25 mouse cellular contexts compared by ENCODE assay signal in genomic region chr8:12243746-12244145, GRCm38 (mm10). TPM values are rescaled to one million over a fixed set of nuclear protein-coding genes. Genes with fewer than 3 reads are reported as not detected.
DNase-seq lines count a peak whose midpoint lies in the region; ATAC-seq and TF ChIP-seq lines count a peak whose summit lies in the region.
"Had no signal": no experiment of that assay in that cellular context is flagged by ENCODE, and none has a peak within 500 bp of the region (broad histone marks: within the 10 kb centered on the region; RNA-seq: fewer than 3 reads in every experiment).

No protein-coding gene starts in this region.

- WGBS in hindbrain, postnatal 0 days = 61% methylated on average over 1 of the region's 1 CpGs
- 91% methylated on average over 1 of the region's 1 CpGs for WGBS in hindbrain, embryonic 11.5 days
- 85% methylated on average over 1 of the region's 1 CpGs for WGBS in midbrain, postnatal 0 days
- WGBS in midbrain, embryonic 10.5 days = 73% methylated on average over 1 of the region's 1 CpGs

- no peak for ATAC-seq in hindbrain, postnatal 0 days
- no peak for ATAC-seq in hindbrain, embryonic 11.5 days (ENCODE audit: low FRiP score)
- ATAC-seq in midbrain, postnatal 0 days (ENCODE audit: low FRiP score) = no peak
- ATAC-seq: forebrain, embryonic 15.5 days; forebrain, postnatal 0 days had no signal

- no peaks in the 10 kb centered on the region for H3K36me3 ChIP-seq in hindbrain, postnatal 0 days (ENCODE audit: insufficient read depth, low read length)
- H3K36me3 ChIP-seq in hindbrain, embryonic 11.5 days (ENCODE audit: control insufficient read depth, insufficient read depth, low read length) = no peaks in the 10 kb centered on the region
- H3K36me3 ChIP-seq in midbrain, postnatal 0 days (ENCODE audit: insufficient read depth, low read length) = no peaks in the 10 kb centered on the region
- no peaks in the 10 kb centered on the region for H3K36me3 ChIP-seq in midbrain, embryonic 10.5 days
- H3K36me3 ChIP-seq: embryonic facial prominence, embryonic 10.5 days; embryonic facial prominence, embryonic 12.5 days; forebrain, embryonic 15.5 days had no signal

- H3K27ac ChIP-seq in hindbrain, postnatal 0 days = no peak overlapping the region
- no peak overlapping the region for H3K27ac ChIP-seq in hindbrain, embryonic 11.5 days (ENCODE audit: low read depth, low read length)
- no peak overlapping the region for H3K27ac ChIP-seq in midbrain, postnatal 0 days (ENCODE audit: low read depth, low read length)
- H3K27ac ChIP-seq in midbrain, embryonic 10.5 days (replicated peaks) = no peak overlapping the region
- H3K27ac ChIP-seq: embryonic facial prominence, embryonic 10.5 days; embryonic facial prominence, embryonic 12.5 days; forebrain, embryonic 15.5 days had no signal

- H3K9me3 ChIP-seq in hindbrain, postnatal 0 days (ENCODE audit: low read length) = no peaks in the 10 kb centered on the region
- no peaks in the 10 kb centered on the region for H3K9me3 ChIP-seq in hindbrain, embryonic 11.5 days (ENCODE audit: control insufficient read depth, low read length)
- H3K9me3 ChIP-seq in midbrain, postnatal 0 days (ENCODE audit: low read length) = no peaks in the 10 kb centered on the region
- H3K9me3 ChIP-seq in midbrain, embryonic 10.5 days (replicated peaks) = no peaks in the 10 kb centered on the region
- H3K9me3 ChIP-seq: embryonic facial prominence, embryonic 10.5 days; embryonic facial prominence, embryonic 12.5 days; forebrain, embryonic 15.5 days had no signal

- H3K27me3 ChIP-seq in hindbrain, postnatal 0 days (ENCODE audit: insufficient read depth, low read length) = no peaks in the 10 kb centered on the region
- no peaks in the 10 kb centered on the region for H3K27me3 ChIP-seq in hindbrain, embryonic 11.5 days (ENCODE audit: control insufficient read depth, insufficient read depth, low read length)
- H3K27me3 ChIP-seq in midbrain, postnatal 0 days (ENCODE audit: insufficient read depth, low read length) = 0 out of 2 replicates have a peak, but pooled peaks cover 4% of the 10 kb centered on the region
- peaks cover 30% of the 10 kb centered on the region for H3K27me3 ChIP-seq in midbrain, embryonic 10.5 days (ENCODE audit: low read depth, poor library complexity, severe bottlenecking)
- H3K27me3 ChIP-seq: embryonic facial prominence, embryonic 12.5 days; forebrain, embryonic 15.5 days had no signal

- no peak overlapping the region for H3K4me3 ChIP-seq in hindbrain, postnatal 0 days (ENCODE audit: low read length)
- no peak overlapping the region for H3K4me3 ChIP-seq in hindbrain, embryonic 11.5 days (ENCODE audit: low read depth, low read length)
- H3K4me3 ChIP-seq in midbrain, postnatal 0 days (ENCODE audit: low read depth, low read length) = no peak overlapping the region
- H3K4me3 ChIP-seq in midbrain, embryonic 10.5 days = no peak overlapping the region
- H3K4me3 ChIP-seq: embryonic facial prominence, embryonic 10.5 days; embryonic facial prominence, embryonic 12.5 days; forebrain, embryonic 15.5 days had no signal

- H3K4me2 ChIP-seq in hindbrain, postnatal 0 days (ENCODE audit: low read depth, low read length) = no peak overlapping the region
- no peak overlapping the region for H3K4me2 ChIP-seq in hindbrain, embryonic 11.5 days (replicated peaks; ENCODE audit: low read depth, low read length)
- H3K4me2 ChIP-seq in midbrain, postnatal 0 days (ENCODE audit: low read depth, low read length, poor library complexity, severe bottlenecking) = no peak overlapping the region
- H3K4me2 ChIP-seq: embryonic facial prominence, embryonic 12.5 days; forebrain, embryonic 15.5 days had no signal

- TF ChIP-seq CTCF in hindbrain, postnatal 0 days (IDR thresholded peaks at IDR 0.05; ENCODE audit: low read depth) = no peak
- no peak for TF ChIP-seq CTCF in midbrain, postnatal 0 days (IDR thresholded peaks at IDR 0.05)

- no peak overlapping the region for H3K9ac ChIP-seq in hindbrain, postnatal 0 days (replicated peaks; ENCODE audit: low read length)
- H3K9ac ChIP-seq in hindbrain, embryonic 11.5 days (ENCODE audit: low read depth, low read length) = no peak overlapping the region
- no peak overlapping the region for H3K9ac ChIP-seq in midbrain, postnatal 0 days (replicated peaks; ENCODE audit: low read length, poor library complexity, severe bottlenecking)
- H3K9ac ChIP-seq: embryonic facial prominence, embryonic 12.5 days; forebrain, embryonic 15.5 days; forebrain, postnatal 0 days had no signal

- H3K4me1 ChIP-seq in hindbrain, postnatal 0 days (ENCODE audit: insufficient read depth, low read length) = no peaks in the 10 kb centered on the region; the same call in 1 of the 2 replicates
- H3K4me1 ChIP-seq in hindbrain, embryonic 11.5 days (replicated peaks; ENCODE audit: control insufficient read depth, insufficient read depth, low read length) = 0 out of 2 replicates have a peak, but pooled peaks cover 3% of the 10 kb centered on the region
- no peaks in the 10 kb centered on the region for H3K4me1 ChIP-seq in midbrain, postnatal 0 days (ENCODE audit: insufficient read depth, low read length)
- H3K4me1 ChIP-seq in midbrain, embryonic 10.5 days = peaks cover 18% of the 10 kb centered on the region

- peak; percentile 78 to 80 for DNase-seq in cerebellum, postnatal 14 days
- no peak for DNase-seq in cerebellum, adult 11-12 months
- peak; percentile 23 for DNase-seq in hindbrain, postnatal 0 days (ENCODE audit: low spot score)
- DNase-seq in hindbrain, embryonic 11.5 days (ENCODE audit: low spot score) = no peak
- DNase-seq in midbrain, postnatal 0 days (ENCODE audit: low spot score) = peak; percentile 34
- DNase-seq in midbrain, embryonic 10.5 days (ENCODE audit: low spot score) = no peak
- DNase-seq in layer of hippocampus, adult 18-20 months (ENCODE audit: low spot score in 2 of 2) = no peak
- DNase-seq: adrenal gland, adult 2 months; adrenal gland, postnatal 10 days; adrenal gland, postnatal 25 days; cerebellum, adult 11 months; cerebellum, adult 2 months; cerebellum, adult 9-10 months; cerebellum, postnatal 25 days; forebrain, postnatal 0 days had no signal

RNA-seq across cellular contexts. Expression of gene A230072I06Rik, which starts 34.9 kb away (rescaled TPM):
- total RNA-seq in hindbrain, postnatal 0 days (2014; rRNA removed) = 0.36 and 0.63 TPM in 2 replicates
- polyA plus RNA-seq in hindbrain, postnatal 0 days (2015; fragmentation: Nextera tagmentation; extraction: Ambion mirVana) = not detected in 2 replicates
- not detected in 2 replicates for polyA plus RNA-seq in hindbrain, embryonic 11.5 days (2014; fragmentation: Nextera tagmentation; extraction: Ambion mirVana)
- total RNA-seq in midbrain, postnatal 0 days (2014; rRNA removed) = 0.24 TPM in 1 of 2 replicates, not detected in the other
- not detected in 2 replicates for polyA plus RNA-seq in midbrain, postnatal 0 days (2015; fragmentation: Nextera tagmentation; extraction: Ambion mirVana)
- not detected in 2 replicates for polyA plus RNA-seq in midbrain, embryonic 10.5 days (2016; fragmentation: Nextera tagmentation; extraction: Ambion mirVana)
- not detected for total RNA-seq in layer of hippocampus, adult 18-20 months (2021)
- total RNA-seq: adrenal gland, adult 2 months; adrenal gland, postnatal 10 days; adrenal gland, postnatal 25 days; adrenal gland, postnatal 4 days; ES-E14; MEL had no signal
- polyA plus RNA-seq: adrenal gland, adult 2 months; C2C12; cerebellum, adult 2 months; cortical plate, adult 2 months; embryonic facial prominence, embryonic 10.5 days; embryonic facial prominence, embryonic 12.5 days; embryonic facial prominence, embryonic 14.5 days; forebrain, embryonic 11.5 days; forebrain, postnatal 0 days had no signal

Comparison
In these comparisons a context has a peak if more than half of its experiments do, and no peak if none do; other contexts are left out.
1. DNase-seq: peak in cerebellum, postnatal 14 days (2 of 2), hindbrain, postnatal 0 days (single experiment) and midbrain, postnatal 0 days (single experiment); none in cerebellum, adult 11-12 months (single experiment), hindbrain, embryonic 11.5 days (single experiment), midbrain, embryonic 10.5 days (single experiment) and layer of hippocampus, adult 18-20 months (0 of 2).